Mouse (Mus musculus) cerebellum, adult (tissue): Measurements from ENCODE around the gene Gfra4.

Source experiments
- ATAC-seq: cut with Nextera tagmentation; 2 replicates; pipeline ENCODE4 v1.9.2; 2017; ENCODE audit warnings: mild to moderate bottlenecking, moderate library complexity, mixed read lengths; ENCODE audit not compliant: insufficient number of reproducible peaks, low FRiP score, low TSS enrichment

The Gfra4 gene

DNA sequence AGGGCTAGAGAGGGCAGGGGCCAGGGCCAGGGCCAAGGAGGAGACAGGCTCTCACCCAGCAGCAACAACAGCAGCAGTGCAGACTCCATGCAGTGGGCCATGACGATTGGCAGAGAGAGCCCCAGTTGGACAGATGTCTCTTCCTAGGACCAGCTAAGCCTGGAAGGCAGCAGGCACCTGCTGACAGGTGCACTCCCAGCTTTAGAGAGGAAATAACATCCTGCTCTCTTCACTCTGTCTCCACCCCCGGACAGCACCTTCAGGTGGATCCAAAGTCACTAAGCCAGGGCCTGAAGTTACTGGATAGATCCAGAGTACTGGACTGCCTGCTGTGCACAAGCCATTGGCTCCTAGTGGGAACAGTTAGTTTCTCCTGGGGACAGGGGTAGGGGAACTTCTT lies at the start of gene Gfra4:
Gfra4 (minus strand) TSS at position 101 of the 400 bp plus-strand sequence.
- ATAC-seq, result no peak

DNA sequence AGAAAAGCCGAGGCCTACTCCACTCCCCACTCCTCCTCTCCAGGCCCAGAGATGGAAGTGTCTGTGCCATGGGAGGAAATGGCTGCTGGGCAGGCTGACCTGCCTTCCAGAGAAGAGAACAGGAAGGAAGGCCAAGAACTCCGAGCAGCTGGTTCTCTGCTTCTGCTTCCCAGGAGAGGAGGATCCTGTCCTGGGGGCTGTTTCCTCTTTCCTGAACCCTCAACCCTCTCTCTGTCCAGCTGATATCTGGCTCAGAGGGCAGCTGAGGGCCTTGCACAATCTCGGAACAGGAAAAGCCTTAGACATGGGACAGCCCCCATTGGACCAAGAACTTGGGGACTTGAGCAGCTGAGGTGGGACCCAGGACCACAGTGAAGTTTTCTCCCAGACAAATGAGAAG lies 48.0 kb upstream of the Gfra4 start:
- ATAC-seq, result no peak

- ATAC-seq, result no peak
Observed at GRCm38 (mm10) chr2:131089634-131090033, 46.7 kb upstream of the Gfra4 start.

- ATAC-seq, result no peak
Observed at GRCm38 (mm10) chr2:131088581-131088980, 45.7 kb upstream of the Gfra4 start.

- no peak for ATAC-seq
Observed at GRCm38 (mm10) chr2:131086667-131087390, 43.9 kb upstream of the Gfra4 start, which contains the start of gene Siglec1. Siglec1 (minus strand) TSS chr2:131086765.

DNA sequence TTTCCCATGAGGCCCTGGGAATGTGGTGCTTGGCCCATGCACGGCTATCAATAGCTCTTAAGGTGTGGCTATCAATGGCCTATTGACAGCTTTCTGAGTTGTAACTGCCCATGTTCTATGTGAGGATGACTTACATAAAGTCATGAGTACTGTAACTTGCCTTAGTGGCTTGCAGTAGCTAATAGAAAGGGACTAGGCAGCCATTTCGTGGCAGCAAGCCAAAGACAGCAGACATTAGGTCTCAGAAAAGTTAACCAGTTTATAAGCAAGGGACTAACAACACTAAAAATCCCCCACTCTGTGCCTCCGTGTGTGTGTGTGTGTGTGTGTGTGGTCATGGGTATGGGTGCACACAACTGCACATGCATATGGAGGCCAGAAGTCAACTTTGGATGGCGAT lies 41.3 kb upstream of the Gfra4 start:
- ATAC-seq, result no peak

GRCm38 (mm10) chr2:131080507-131080906 lies 37.6 kb upstream of the Gfra4 start:
- ATAC-seq, result no peak

DNA sequence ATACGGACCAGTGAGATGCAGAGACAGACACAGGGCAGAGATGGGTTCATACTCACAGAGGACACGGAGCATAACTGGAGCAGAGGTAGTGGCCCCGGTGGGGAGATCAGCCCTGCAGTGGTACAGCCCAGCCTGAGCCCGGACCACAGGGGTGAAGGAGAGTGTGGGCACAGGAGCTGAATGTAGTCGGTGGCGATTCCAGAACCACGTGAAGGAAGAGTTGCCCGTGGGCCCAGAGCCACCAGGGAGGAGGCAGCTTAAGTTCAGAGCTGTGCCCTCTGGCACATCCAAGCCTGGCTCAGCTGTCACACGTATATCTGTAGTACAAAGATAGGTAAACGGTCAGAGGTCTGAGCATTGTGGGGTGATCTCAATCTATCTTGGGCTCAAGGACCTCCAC lies 29.6 kb upstream of the Gfra4 start:
- ATAC-seq, result no peak

- no peak for ATAC-seq
Observed at GRCm38 (mm10) chr2:131067481-131067880, 24.6 kb upstream of the Gfra4 start.

- no peak for ATAC-seq
Observed at GRCm38 (mm10) chr2:131066342-131066741, 23.5 kb upstream of the Gfra4 start.

- ATAC-seq, result no peak
Observed at GRCm38 (mm10) chr2:131063404-131063864, 20.5 kb upstream of the Gfra4 start, which contains the start of gene Adam33. Adam33 (minus strand) TSS chr2:131063814.

GRCm38 (mm10) chr2:131061607-131062006 lies 18.7 kb upstream of the Gfra4 start:
- no peak for ATAC-seq

GRCm38 (mm10) chr2:131060784-131061183 lies 17.9 kb upstream of the Gfra4 start:
- no peak for ATAC-seq

- ATAC-seq, result no peak
Observed at GRCm38 (mm10) chr2:131059781-131060540, 17.1 kb upstream of the Gfra4 start.

- no peak for ATAC-seq
Observed at GRCm38 (mm10) chr2:131059377-131059776, 16.5 kb upstream of the Gfra4 start.

GRCm38 (mm10) chr2:131058672-131059071 lies 15.8 kb upstream of the Gfra4 start:
- no peak for ATAC-seq

DNA sequence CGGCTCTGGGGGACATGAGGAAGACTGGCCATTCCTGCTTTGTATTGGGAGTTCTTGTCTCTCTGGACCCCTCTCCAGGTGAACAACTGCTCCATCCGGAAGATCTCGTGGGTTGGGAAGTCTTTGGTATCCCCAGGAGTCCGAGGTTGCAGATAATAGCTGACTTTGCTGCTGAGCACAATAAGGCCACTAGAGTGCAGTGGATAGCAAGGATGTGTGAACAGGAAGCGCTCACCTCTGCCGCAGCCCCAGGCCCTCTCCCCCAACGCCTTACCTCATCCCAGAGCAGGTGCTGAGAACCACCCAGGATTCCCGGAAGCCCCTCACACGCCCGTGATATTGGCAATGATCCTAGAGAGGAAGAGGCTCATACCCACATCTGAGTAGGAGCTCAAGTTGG lies 13.3 kb upstream of the Gfra4 start:
- ATAC-seq, result no peak

- no peak for ATAC-seq
Observed at GRCm38 (mm10) chr2:131055631-131056030, 12.7 kb upstream of the Gfra4 start.

GRCm38 (mm10) chr2:131054646-131055264 lies 11.9 kb upstream of the Gfra4 start:
- no peak for ATAC-seq

GRCm38 (mm10) chr2:131053851-131054645 lies 11.2 kb upstream of the Gfra4 start:
- no peak for ATAC-seq
